Mouse (Mus musculus) gastrocnemius, adult 2 months (tissue): ENCODE measurements around the gene Arhgap32. TPM values are rescaled to one million over a fixed set of nuclear protein-coding genes. Genes with fewer than 3 reads are reported as not detected.

Source experiments
- DNase-seq: peaks from one replicate; pipeline ENCODE4 v3.0.0; 2022
- H3K27ac ChIP-seq: fragments of 200-600 bp; 2 replicates; pipeline ENCODE4 v1.8.1; 2022; ENCODE audit warnings: mild to moderate bottlenecking
- H3K4me3 ChIP-seq: fragments of 200-600 bp; 2 replicates; pipeline ENCODE4 v1.8.1; 2022; ENCODE audit warnings: mild to moderate bottlenecking, moderate library complexity
- CTCF ChIP-seq: fragments of 200-600 bp; IDR thresholded peaks from 2 replicates; pipeline ENCODE4 v1.8.1; 2022; ENCODE audit warnings: antibody characterized with exemption, mild to moderate bottlenecking, moderate library complexity
- intact Hi-C: fragments of 180-260 bp; cut with DNase I; formaldehyde crosslinking; loops from one replicate; pipeline ENCODE4 v1.15.1; 2025
- microRNA-seq: library from miRNA; unstranded; fragments of <30 nt; microRNA quantifications from one replicate; pipeline ENCODE4 v1.2.0, GENCODE M21; 2021
- total RNA-seq, 2 experiments: library from RNA; stranded (reverse); gene quantifications; 2 replicates each; pipeline ENCODE4 v1.2.3; 2021

Gene Arhgap32
- total RNA-seq, 2 experiments from 2014 or later: 6.6 to 7.6 TPM

GRCm38 (mm10) chr9:32257882-32258281, 141.9 kb downstream of the Arhgap32 start:
- no peak overlapping the region for H3K27ac ChIP-seq
- no peak for TF ChIP-seq CTCF
- intact Hi-C loops: no loop called here
- no peak for DNase-seq
- no peak overlapping the region for H3K4me3 ChIP-seq

GRCm38 (mm10) chr9:32271896-32272444, 156.0 kb downstream of the Arhgap32 start:
- TF ChIP-seq CTCF: peak; percentile 82
- intact Hi-C loops: loop anchor here (1.0 kb wide), 1 partner anchor 78 kb away; no protein-coding TSS in a partner anchor
- Histone ChIP-seq H3K4me3 (no peak overlapping the region), H3K27ac (no peak overlapping the region)
- DNase-seq: peak; percentile 66

- Histone ChIP-seq H3K27ac (no peak overlapping the region), H3K4me3 (no peak overlapping the region)
- DNase-seq: no peak
- intact Hi-C loops: no loop called here
- TF ChIP-seq CTCF: no peak
Observed at GRCm38 (mm10) chr9:32278052-32278451, 162.1 kb downstream of the Arhgap32 start.

- intact Hi-C loops: no loop called here
- TF ChIP-seq CTCF: no peak
- no peak overlapping the region for H3K27ac ChIP-seq
Observed at GRCm38 (mm10) chr9:32279789-32280188, 163.9 kb downstream of the Arhgap32 start.

DNA sequence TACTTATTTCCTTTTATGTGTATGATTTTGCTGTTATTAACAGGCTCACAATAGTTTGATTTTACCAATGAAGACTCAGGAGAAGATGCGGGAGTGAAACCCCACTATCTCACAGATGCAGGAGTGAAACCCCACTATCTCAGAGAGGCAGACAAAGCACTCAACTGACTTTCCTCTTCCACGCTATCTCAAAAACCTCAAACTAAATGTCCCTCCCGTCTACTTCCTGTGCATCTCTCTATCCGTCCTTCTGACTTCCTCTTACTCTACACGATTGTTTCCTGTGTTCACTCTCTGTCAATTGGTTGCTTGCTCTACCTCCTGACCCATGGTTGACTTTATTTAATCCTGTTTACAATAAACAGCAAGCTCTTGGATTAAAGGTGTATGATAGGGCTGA, 164.5 kb downstream of the Arhgap32 start:
- TF ChIP-seq CTCF: no peak
- H3K27ac ChIP-seq: no peak overlapping the region
- no peak for DNase-seq
- no peak overlapping the region for H3K4me3 ChIP-seq
- intact Hi-C loops: no loop called here

More at GRCm38 (mm10) chr9:32279789-32280188, 163.9 kb downstream of the Arhgap32 start:
- DNase-seq: no peak
- no peak overlapping the region for H3K4me3 ChIP-seq

- TF ChIP-seq CTCF: no peak
- Histone ChIP-seq H3K27ac (no peak overlapping the region), H3K4me3 (no peak overlapping the region)
- no peak for DNase-seq
- intact Hi-C loops: no loop called here
Observed at GRCm38 (mm10) chr9:32283591-32283990, 167.7 kb downstream of the Arhgap32 start.

DNA sequence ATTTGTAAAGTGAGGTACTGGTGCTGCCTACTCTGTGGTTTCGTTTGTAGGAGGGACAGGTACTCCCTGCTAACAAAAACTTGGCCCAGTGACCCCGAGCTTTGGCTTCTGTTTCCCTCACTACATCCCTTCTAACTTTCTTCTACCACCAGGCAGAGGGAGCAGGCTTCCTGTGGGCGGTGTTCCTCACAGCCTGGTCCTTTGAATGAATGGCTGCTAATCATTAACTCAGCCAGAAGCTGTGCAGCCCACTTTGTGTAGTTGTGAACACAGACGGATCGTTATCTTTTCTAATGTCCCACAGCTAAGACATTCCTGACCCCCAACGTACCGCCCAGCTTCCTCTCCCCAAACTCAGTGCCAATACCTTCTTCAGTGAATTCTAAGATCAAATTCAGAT, 175.7 kb downstream of the Arhgap32 start:
- Histone ChIP-seq H3K27ac (no peak overlapping the region), H3K4me3 (no peak overlapping the region)
- intact Hi-C loops: no loop called here

DNA sequence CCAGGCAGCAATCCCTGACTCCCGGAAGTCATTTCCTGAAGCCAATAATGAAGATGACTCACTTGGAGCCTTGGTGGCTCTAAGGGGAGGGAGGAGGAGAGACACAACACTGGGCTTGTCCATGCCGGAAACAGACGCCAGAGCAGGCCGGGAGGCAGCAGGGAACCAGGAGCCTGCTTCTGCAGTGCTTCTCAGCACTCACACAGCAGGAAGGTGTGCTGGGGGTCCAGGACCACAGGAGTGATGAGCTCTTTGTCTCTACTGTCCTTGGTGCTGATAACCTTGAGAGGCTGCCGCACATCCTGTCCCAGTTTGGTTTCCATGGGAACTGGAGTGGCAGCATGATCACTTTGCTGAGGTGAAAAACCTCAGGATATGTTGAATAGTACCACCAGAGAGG, 176.8 kb downstream of the Arhgap32 start:
- no peak for TF ChIP-seq CTCF
- DNase-seq: peak; percentile 27
- Histone ChIP-seq H3K27ac (no peak overlapping the region), H3K4me3 (no peak overlapping the region)
- intact Hi-C loops: no loop called here

More for the DNA sequence above, 175.7 kb downstream of the Arhgap32 start:
- no peak for TF ChIP-seq CTCF
- no peak for DNase-seq

DNA sequence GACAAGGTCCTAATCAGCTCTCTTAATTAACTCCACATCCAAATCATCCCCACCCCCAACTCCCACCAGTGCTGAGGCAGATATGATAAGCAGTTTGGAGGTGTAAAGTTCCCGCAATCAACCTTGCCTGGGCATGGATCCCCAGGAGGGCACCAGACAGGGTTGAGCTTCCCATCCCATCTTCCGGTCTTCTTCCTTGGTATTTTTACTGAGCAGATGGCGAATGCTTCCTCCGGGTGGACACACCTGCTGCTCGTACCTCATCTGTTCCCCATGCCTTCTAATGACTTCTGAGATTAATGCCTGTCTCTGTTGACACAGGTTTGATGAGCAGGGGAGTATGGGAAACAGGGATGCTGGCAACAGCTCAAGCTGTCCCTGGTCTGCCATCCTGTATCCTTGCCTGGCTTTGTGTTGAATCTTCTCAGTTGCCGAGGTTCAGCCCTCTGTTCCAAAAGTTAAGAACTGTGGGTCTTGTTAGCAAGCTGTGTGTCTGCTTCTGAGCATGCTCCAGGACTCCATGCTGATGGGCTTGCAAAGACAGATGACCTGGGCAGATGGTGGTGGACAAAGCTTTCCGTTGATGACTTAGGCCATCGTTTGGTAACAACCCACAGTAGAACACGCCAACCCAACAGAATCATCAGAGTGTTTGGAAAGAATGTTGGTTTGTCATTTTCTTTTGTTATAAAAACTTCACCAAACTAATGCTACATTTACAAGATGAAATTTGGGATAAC, 179.3 kb downstream of the Arhgap32 start:
- no peak overlapping the region for H3K4me3 ChIP-seq
- TF ChIP-seq CTCF: no peak
- DNase-seq: no peak
- intact Hi-C loops: no loop called here
- no peak overlapping the region for H3K27ac ChIP-seq

DNA sequence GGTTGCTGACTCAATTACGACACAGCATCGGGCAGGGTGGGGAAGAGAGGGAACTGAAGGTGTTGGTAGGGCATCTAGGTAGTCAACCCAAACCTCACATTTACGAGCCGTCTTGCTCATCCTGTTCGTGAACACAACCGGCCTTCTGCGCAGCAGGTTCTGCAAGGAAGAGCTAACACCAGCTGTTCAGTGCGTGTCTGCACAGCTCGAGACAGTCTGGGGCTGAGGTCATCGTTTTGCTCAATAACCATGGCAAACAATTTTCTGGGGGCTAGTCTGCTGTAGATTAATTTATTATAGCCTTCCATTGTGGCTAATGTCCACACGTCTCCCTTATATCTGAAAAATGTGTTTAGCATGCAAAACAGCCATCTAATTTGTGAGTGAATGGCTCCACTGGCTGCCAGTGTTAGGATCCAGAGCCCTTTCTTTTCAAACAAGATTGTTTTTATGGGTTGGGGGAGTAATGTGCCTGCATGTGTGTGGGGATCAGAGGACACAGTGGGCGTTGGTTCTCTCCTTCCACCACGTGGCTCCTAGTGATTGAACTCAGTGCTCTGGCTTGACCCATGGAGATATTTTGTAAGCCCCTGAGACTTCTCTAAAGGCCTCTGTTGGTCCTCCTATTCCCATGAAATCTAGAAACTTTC, 186.7 kb downstream of the Arhgap32 start:
- no peak for DNase-seq
- intact Hi-C loops: no loop called here
- Histone ChIP-seq H3K4me3 (no peak overlapping the region), H3K27ac (no peak overlapping the region)
- no peak for TF ChIP-seq CTCF

DNA sequence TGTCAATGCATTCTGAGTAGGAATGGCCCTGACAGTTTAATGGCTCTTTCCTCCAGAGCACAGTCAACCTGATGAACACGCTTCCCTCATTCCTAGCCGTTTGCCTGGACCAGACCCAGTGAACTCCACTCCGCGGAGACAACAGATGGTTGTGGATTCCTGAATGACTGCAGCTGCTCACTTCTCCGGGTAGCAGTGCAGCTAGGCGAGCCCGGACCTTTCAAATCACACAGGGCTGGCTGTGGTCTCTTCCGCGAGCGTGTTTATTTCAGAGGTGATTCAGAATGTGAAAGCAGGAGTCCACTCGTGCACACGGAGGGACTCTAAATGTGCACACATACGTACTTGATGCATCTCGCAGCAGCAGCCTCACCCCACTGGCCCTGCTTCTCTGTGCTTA, 195.8 kb downstream of the Arhgap32 start:
- no peak overlapping the region for H3K27ac ChIP-seq
- intact Hi-C loops: no loop called here
- TF ChIP-seq CTCF: no peak
- no peak for DNase-seq
- no peak overlapping the region for H3K4me3 ChIP-seq

DNA sequence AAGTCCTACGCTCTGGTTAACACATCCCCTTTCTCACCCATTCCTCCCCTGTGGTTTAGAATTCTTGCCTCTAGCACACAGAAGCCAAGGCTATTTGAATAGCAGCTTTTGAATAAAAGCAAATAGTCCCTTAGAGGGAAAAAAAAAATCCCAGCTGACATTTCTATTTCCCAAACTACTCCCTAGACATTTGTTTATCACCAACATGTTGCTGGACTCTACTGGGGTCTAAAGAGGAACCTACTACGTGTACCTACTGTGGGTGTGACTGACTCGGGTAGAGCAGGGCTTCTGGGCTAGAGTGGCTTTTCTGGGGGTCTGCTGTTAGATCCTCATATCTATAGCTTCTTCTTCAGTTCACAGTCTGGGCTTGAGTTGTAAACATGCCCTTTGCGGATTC, 196.3 kb downstream of the Arhgap32 start:
- intact Hi-C loops: no loop called here
- H3K27ac ChIP-seq: no peak overlapping the region
- H3K4me3 ChIP-seq: no peak overlapping the region
- DNase-seq: no peak
- no peak for TF ChIP-seq CTCF

GRCm38 (mm10) chr9:32314071-32314470, 198.1 kb downstream of the Arhgap32 start:
- no peak for TF ChIP-seq CTCF
- DNase-seq: no peak
- H3K4me3 ChIP-seq: no peak overlapping the region
- intact Hi-C loops: no loop called here
- no peak overlapping the region for H3K27ac ChIP-seq

- H3K4me3 ChIP-seq: no peak overlapping the region
- no peak overlapping the region for H3K27ac ChIP-seq
- intact Hi-C loops: no loop called here
- TF ChIP-seq CTCF: no peak
- no peak for DNase-seq
Observed at GRCm38 (mm10) chr9:32315999-32316398, 200.1 kb downstream of the Arhgap32 start.

Small RNA genes lying within 50 kb of the gene (microRNA-seq; reads per million reads assigned to microRNA genes)
- gene Gm44453: not detected

Other genes starting within 250 kb of the Arhgap32 start
- 10 to 100 TPM; 13.7 to 35.5 TPM for gene Barx2, start 202.7 kb upstream of the Arhgap32 start, total RNA-seq
- gene Kcnj5, start 228.2 kb downstream of the Arhgap32 start, total RNA-seq: not detected